Mouse (Mus musculus) midbrain, embryonic 14.5 days (tissue): ENCODE results near the gene 1700025C18Rik. TPM values are rescaled to one million over a fixed set of nuclear protein-coding genes. Genes with fewer than 3 reads are reported as not detected.

Experiments used
- ATAC-seq: fragments of 200-750 bp; cut with Nextera tagmentation; 2 replicates; pipeline ENCODE4 v1.8.0; 2017; ENCODE audit warnings: moderate number of reproducible peaks, moderate library complexity; ENCODE audit not compliant: low FRiP score, low TSS enrichment
- DNase-seq: peaks from one replicate; pipeline ENCODE4 v3.0.0-alpha.2; 2015
- H3K27ac ChIP-seq: fragments of 300-500 bp; sonication (generic); replicated peaks from 2 replicates; pipeline ENCODE4 v1.5.1; 2014; ENCODE audit warnings: mild to moderate bottlenecking, low read depth, low read length, moderate library complexity
- H3K27me3 ChIP-seq: fragments of 300-500 bp; sonication (generic); 2 replicates; pipeline ENCODE4 v1.6.1; 2014; ENCODE audit warnings: low read length, control low read depth, mixed read lengths; ENCODE audit not compliant: control insufficient read depth, insufficient read depth
- H3K36me3 ChIP-seq: fragments of 300-500 bp; sonication (generic); 2 replicates; pipeline ENCODE4 v1.6.1; 2014; ENCODE audit warnings: low read length, control low read depth; ENCODE audit not compliant: control insufficient read depth, insufficient read depth
- H3K4me1 ChIP-seq: fragments of 300-500 bp; sonication (generic); 2 replicates; pipeline ENCODE4 v1.6.1; 2014; ENCODE audit warnings: mild to moderate bottlenecking, antibody characterized with exemption, low read length, control low read depth; ENCODE audit not compliant: control insufficient read depth, insufficient read depth
- H3K4me2 ChIP-seq: fragments of 300-500 bp; sonication (generic); 2 replicates; pipeline ENCODE4 v1.6.1; 2014; ENCODE audit warnings: mild to moderate bottlenecking, low read length, moderate library complexity
- H3K4me3 ChIP-seq: fragments of 300-500 bp; sonication (generic); replicated peaks from 2 replicates; pipeline ENCODE4 v1.5.1; 2014; ENCODE audit warnings: low read depth, low read length
- H3K9ac ChIP-seq: fragments of 300-500 bp; sonication (generic); replicated peaks from 2 replicates; pipeline ENCODE4 v1.6.1; 2014; ENCODE audit warnings: mild to moderate bottlenecking, low read length, moderate library complexity
- H3K9me3 ChIP-seq: fragments of 300-500 bp; sonication (generic); 2 replicates; pipeline ENCODE4 v1.6.1; 2016; ENCODE audit warnings: low read length, control low read depth, mixed read lengths; ENCODE audit not compliant: control insufficient read depth
- WGBS: fragments of 180-500 bp; shearing (Covaris S2); extraction: QIAGEN DNeasy Blood & Tissue Kit; methylation state at CpG from one replicate; pipeline ENCODE4 v1.1.7; 2014; 5-methylcytosine and 5-hydroxymethylcytosine counted together
- polyA plus RNA-seq: library from polyadenylated mRNA; unstranded; fragments of >200 nt; fragmentation: Nextera tagmentation; extraction: Ambion mirVana; gene quantifications from 2 replicates; pipeline ENCODE4 v1.2.1, GENCODE M21; 2014

Gene 1700025C18Rik
- polyA plus RNA-seq, 1 experiment from 2014 or later, result not detected

DNA sequence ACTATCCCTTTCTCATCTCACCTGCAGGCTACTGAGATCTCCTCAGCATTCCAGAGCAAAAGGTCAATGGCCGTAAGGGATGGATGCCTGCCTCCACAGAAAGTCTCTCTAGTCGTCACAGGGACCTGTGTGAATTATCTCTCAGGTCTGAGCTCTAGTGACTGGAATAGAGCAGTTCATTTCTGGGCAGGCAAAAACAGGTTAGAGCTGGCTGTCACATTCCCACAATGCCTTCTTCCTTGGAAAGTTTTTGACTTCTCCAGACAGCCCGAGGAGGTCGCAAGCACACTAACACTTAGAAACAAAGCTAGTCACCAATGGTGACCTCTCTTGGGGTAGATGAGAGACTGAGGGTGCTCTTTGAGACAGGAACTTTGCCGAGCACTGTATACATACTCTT lies 48.4 kb downstream of the 1700025C18Rik start:
- H3K9me3 ChIP-seq, result no peaks in the 10 kb centered on the region
- H3K9ac ChIP-seq, result no peak overlapping the region
- no peaks in the 10 kb centered on the region for H3K27me3 ChIP-seq
- peaks cover 13% of the 10 kb centered on the region for H3K4me1 ChIP-seq
- H3K4me2 ChIP-seq, result no peak overlapping the region
- DNase-seq (no peak), ATAC-seq (no peak)
- H3K4me3 ChIP-seq, result no peak overlapping the region
- WGBS, result 85% methylated on average over 5 of the region's 5 CpGs
- H3K36me3 ChIP-seq, result no peaks in the 10 kb centered on the region
- no peak overlapping the region for H3K27ac ChIP-seq

DNA sequence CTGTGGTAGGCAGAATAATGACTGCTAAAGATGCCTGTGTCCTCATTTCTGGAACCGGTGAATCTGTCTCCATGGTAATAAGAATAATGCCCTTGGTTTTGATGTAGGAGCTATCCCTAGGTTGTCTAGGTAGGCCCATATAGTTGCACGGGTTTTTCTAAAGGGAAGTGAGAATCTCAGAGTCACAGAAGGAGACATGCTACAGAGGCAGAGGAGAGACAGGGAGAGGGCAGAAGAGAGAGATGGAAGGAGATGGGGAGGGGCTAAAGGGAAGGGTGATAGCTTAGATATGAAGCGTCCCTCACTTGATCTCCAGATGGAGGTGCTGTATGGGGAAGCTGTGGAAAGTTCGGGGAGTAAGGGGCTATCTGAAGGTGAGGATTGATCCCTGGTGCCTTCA lies 53.1 kb downstream of the 1700025C18Rik start:
- Histone ChIP-seq H3K4me2 (no peak overlapping the region), H3K9ac (no peak overlapping the region), H3K9me3 (no peaks in the 10 kb centered on the region), H3K27me3 (no peaks in the 10 kb centered on the region), H3K4me3 (no peak overlapping the region), H3K36me3 (no peaks in the 10 kb centered on the region), H3K4me1 (peaks cover 17% of the 10 kb centered on the region), H3K27ac (no peak overlapping the region)
- DNase-seq (no peak), ATAC-seq (no peak)
- 59% methylated on average over 4 of the region's 4 CpGs for WGBS

DNA sequence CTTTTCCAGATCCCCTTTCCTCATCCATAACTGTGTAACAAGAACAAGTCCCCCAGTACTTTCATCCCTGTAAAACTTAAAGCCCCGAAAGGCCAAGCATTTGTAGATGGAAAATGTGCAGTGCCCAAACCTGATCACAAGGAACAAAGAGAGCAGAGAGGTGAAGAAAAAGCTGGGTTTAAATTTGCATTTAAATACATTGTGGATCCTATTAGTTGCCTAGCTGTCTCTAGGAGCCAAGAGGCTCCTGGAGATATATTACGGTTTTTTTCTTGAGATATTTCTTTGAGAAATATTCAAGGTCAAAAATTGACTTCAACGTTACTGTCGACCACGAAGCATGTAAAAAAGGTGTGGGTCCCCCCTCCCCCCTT lies 55.5 kb downstream of the 1700025C18Rik start:
- WGBS, result 3% methylated on average over 5 of the region's 5 CpGs
- peak overlapping the region; percentile 87 for H3K4me2 ChIP-seq
- no peaks in the 10 kb centered on the region for H3K27me3 ChIP-seq
- H3K4me3 ChIP-seq, result peak overlapping the region; percentile 80; the same call in 1 of the 2 replicates
- no peaks in the 10 kb centered on the region for H3K36me3 ChIP-seq
- ATAC-seq (peak; percentile 50; the same call in 1 of the 2 replicates), DNase-seq (no peak)
- H3K27ac ChIP-seq, result peak overlapping the region; percentile 96
- peak overlapping the region; percentile 28; the same call in 1 of the 2 replicates for H3K9ac ChIP-seq
- H3K9me3 ChIP-seq, result no peaks in the 10 kb centered on the region
- peaks cover 35% of the 10 kb centered on the region for H3K4me1 ChIP-seq

DNA sequence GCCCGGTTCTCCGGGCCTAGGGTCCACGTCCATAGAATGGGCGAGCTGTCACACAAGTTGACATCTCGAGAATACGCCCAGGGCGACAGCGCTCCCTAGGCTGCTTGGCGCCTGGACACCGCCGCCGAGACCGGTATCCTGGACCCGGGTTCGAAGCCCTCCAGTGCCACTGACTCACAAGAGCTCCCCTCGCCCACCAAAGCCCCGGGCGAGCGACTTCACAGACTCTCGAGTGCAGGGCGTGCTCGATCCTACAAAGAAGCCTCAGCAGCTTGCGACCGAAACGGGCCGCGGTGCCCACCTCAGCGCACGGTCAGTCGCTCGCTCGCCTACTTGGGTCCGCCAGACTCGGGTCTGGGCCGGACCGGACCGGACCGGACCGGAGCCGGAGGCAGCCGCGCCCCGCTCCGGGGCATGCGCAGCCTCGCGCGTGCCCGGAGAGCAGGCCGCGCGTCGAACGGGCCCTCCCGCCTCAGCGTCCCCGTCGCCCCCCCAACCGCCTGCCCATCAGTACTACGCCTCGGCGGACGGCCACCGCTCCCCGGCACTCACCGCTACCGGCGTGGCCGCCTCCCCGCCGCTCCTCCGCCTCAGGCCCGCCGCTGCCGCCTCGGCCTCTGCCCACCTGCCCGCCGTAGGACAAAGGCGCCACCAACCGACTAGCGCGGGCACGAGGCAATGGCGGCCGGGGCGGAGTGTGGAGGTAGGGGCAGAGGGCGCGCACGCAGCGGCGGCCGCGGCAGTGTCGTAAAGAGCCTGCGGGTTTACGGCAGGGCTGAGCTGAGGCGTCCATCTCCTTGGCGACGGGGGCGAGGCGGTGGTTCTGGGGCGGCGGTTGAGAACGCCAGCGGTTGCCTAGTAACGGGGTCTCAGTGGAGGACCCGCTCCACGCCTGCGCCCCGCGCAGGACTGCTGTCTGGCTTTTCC lies 56.2 kb downstream of the 1700025C18Rik start, which contains the start of gene Ncoa5:
Gene Ncoa5, minus strand, starts transcription at position 737 of the 927 bp plus-strand sequence.
- WGBS, result under 1% methylated on average over 98 of the region's 111 CpGs
- ATAC-seq (peak; percentile 94), DNase-seq (peak; percentile 99)
- no peaks in the 10 kb centered on the region for H3K9me3 ChIP-seq
- peak within 1 kb of the TSS; percentile 91 for H3K9ac ChIP-seq
- H3K4me3 ChIP-seq, result peak within 1 kb of the TSS; percentile 80
- H3K36me3 ChIP-seq, result no peaks in the 10 kb centered on the region
- H3K4me2 ChIP-seq, result peak within 1 kb of the TSS; percentile 87
- H3K27me3 ChIP-seq, result no peaks in the 10 kb centered on the region
- H3K4me1 ChIP-seq, result peaks cover 35% of the 10 kb centered on the region
- peak within 1 kb of the TSS; percentile 96 for H3K27ac ChIP-seq

DNA sequence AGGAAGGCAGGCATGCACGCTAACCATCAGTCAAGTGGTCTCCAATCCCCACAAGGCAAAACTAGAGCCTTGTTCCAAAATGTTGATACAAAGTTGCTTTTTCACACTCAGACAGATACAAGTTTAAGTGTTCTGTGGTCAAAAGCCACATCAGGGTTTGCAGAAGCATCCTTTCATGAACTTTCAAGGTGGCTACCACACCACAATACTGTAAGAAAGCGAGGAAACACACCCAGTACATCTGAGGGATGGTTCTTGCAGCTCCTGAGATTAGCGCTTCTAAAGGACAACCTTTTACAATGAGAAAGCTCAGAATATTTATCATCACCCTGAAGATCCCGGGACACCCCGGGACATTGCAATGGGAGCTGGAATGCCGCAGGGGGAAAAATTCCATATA lies 57.2 kb downstream of the 1700025C18Rik start:
- peak overlapping the region; percentile 80 for H3K4me3 ChIP-seq
- no peaks in the 10 kb centered on the region for H3K27me3 ChIP-seq
- H3K36me3 ChIP-seq, result no peaks in the 10 kb centered on the region
- H3K9ac ChIP-seq, result peak overlapping the region; percentile 91; the same call in 1 of the 2 replicates
- peak overlapping the region; percentile 87 for H3K4me2 ChIP-seq
- 41% methylated on average over 6 of the region's 6 CpGs for WGBS
- ATAC-seq (no peak), DNase-seq (no peak)
- peaks cover 39% of the 10 kb centered on the region for H3K4me1 ChIP-seq
- H3K27ac ChIP-seq, result no peak overlapping the region; the same call in 1 of the 2 replicates
- no peaks in the 10 kb centered on the region for H3K9me3 ChIP-seq

DNA sequence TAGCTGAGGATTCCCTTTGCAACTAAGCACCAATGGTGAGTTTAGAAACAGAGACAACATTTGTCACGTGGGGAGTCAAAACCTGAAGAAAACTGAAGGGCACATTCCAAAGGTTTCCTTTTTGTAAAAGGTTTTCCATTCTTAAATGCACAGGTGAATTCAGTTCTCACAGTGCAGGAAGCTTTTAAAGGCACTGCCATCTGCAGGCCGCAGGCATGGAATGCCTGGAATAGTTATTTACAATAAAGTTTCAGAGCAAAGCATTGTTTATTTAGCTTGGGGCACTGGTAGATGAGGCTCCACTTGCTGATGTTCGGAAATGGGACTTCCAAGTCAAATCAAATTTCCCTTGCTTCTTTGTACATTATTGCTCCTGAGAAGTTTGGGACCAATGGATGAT lies 58.0 kb downstream of the 1700025C18Rik start:
- peak; percentile 62 for DNase-seq
- Histone ChIP-seq H3K4me3 (peak overlapping the region; percentile 80), H3K27me3 (no peaks in the 10 kb centered on the region), H3K9ac (no peak overlapping the region; the same call in 1 of the 2 replicates), H3K4me1 (peaks cover 39% of the 10 kb centered on the region), H3K27ac (no peak overlapping the region), H3K9me3 (no peaks in the 10 kb centered on the region), H3K4me2 (peak overlapping the region; percentile 87), H3K36me3 (no peaks in the 10 kb centered on the region)
- no peak for ATAC-seq
- WGBS, result 54% methylated on average over 3 of the region's 3 CpGs

Other genes with a start within 250 kb of the 1700025C18Rik start
- gene Pltp, start 233.0 kb downstream of the 1700025C18Rik start, polyA plus RNA-seq, result 29.8 and 91.1 TPM in 2 replicates
- gene Pcif1, start 211.4 kb downstream of the 1700025C18Rik start, polyA plus RNA-seq, result 92.8 and 99.5 TPM in 2 replicates
- gene Zfp335, start 179.0 kb downstream of the 1700025C18Rik start, polyA plus RNA-seq, result 13.9 and 15.5 TPM in 2 replicates
- gene Mmp9, start 150.0 kb downstream of the 1700025C18Rik start, polyA plus RNA-seq, result 29.7 and 29.9 TPM in 2 replicates
- gene Slc12a5, start 129.9 kb downstream of the 1700025C18Rik start, polyA plus RNA-seq, result 53.8 and 63.0 TPM in 2 replicates
- gene Ncoa5, start 55.9 kb downstream of the 1700025C18Rik start, polyA plus RNA-seq, result 76.6 and 105 TPM in 2 replicates
- gene Cd40, start 35.1 kb downstream of the 1700025C18Rik start, polyA plus RNA-seq, result 5.1 and 7.3 TPM in 2 replicates
- gene Cdh22, start 144.1 kb upstream of the 1700025C18Rik start, polyA plus RNA-seq, result 15.8 and 18.4 TPM in 2 replicates
- 60.8 and 65.2 TPM in 2 replicates for gene Slc35c2, start 197.1 kb upstream of the 1700025C18Rik start, polyA plus RNA-seq
- gene Elmo2, start 235.7 kb upstream of the 1700025C18Rik start, polyA plus RNA-seq, result 92.3 and 109 TPM in 2 replicates